Mouse (Mus musculus) ES-Bruce4 (cell line): ENCODE results near the gene Gm38392.

Experiments
- CTCF ChIP-seq: IDR thresholded peaks from one replicate; pipeline ENCODE4 v1.8.1; 2011; ENCODE audit warnings: low read depth, low read length
- EP300 ChIP-seq: IDR thresholded peaks from 2 replicates; pipeline ENCODE4 v1.6.1; 2011; ENCODE audit warnings: low read depth, low read length; ENCODE audit not compliant: insufficient read depth
- POLR2A ChIP-seq: IDR thresholded peaks from one replicate; pipeline ENCODE4 v1.8.1; 2011; ENCODE audit warnings: low read length; ENCODE audit not compliant: insufficient read depth

GRCm38 (mm10) chr3:88296561-88297318 is 9.7 kb upstream of the Gm38392 start, which contains the start of the genes Tsacc and Cct3:
- TF ChIP-seq POLR2A, result peak; percentile 71
- no peak for TF ChIP-seq CTCF
- 0 out of 2 replicates have a peak, but pooled peaks have one; percentile 29 for TF ChIP-seq EP300
